Mouse (Mus musculus): ENCODE data around the gene Nyap1. TPM values are rescaled to one million over a fixed set of nuclear protein-coding genes. Genes with fewer than 3 reads are reported as not detected.

Gene Nyap1
- polyA plus RNA-seq, 1 experiment = 2.3 TPM

- Histone ChIP-seq H3K4me3 (replicated peaks; ENCODE audit: extremely low read depth, low read depth, low read length) (peak overlapping the region; percentile 81), H3K4me1 (ENCODE audit: control insufficient read depth, insufficient read depth, low read length) (peaks cover 10% of the 10 kb centered on the region)
- TF ChIP-seq POLR2A (IDR thresholded peaks at IDR 0.05; ENCODE audit: borderline replicate concordance, extremely low read depth, low read depth, low read length) = no peak
- no peak for TF ChIP-seq CTCF (IDR thresholded peaks at IDR 0.05; ENCODE audit: insufficient read depth, low read length)
- WGBS = 0% methylated on average over 15 of the region's 16 CpGs
- DNase-seq = peak; percentile 45
Observed at GRCm38 (mm10) chr5:137746851-137747325, 5.5 kb upstream of the Nyap1 start.

- TF ChIP-seq POLR2A (IDR thresholded peaks at IDR 0.05; ENCODE audit: borderline replicate concordance, extremely low read depth, low read depth, low read length) (no peak), CTCF (IDR thresholded peaks at IDR 0.05; ENCODE audit: insufficient read depth, low read length) (no peak)
- Histone ChIP-seq H3K4me3 (replicated peaks; ENCODE audit: extremely low read depth, low read depth, low read length) (peak overlapping the region; percentile 81), H3K4me1 (ENCODE audit: control insufficient read depth, insufficient read depth, low read length) (peaks cover 10% of the 10 kb centered on the region)
- WGBS = 0% methylated on average over 20 of the region's 20 CpGs
- peak; percentile 71 for DNase-seq
Observed at GRCm38 (mm10) chr5:137746282-137746850, 5.0 kb upstream of the Nyap1 start.

- Histone ChIP-seq H3K4me3 (replicated peaks; ENCODE audit: extremely low read depth, low read depth, low read length) (peak within 1 kb of the TSS; percentile 81), H3K4me1 (ENCODE audit: control insufficient read depth, insufficient read depth, low read length) (peaks cover 10% of the 10 kb centered on the region)
- TF ChIP-seq CTCF (IDR thresholded peaks at IDR 0.05; ENCODE audit: insufficient read depth, low read length) = no peak
- peak; percentile 92; the same call in 1 of the 2 replicates for TF ChIP-seq POLR2A (IDR thresholded peaks at IDR 0.05; ENCODE audit: borderline replicate concordance, extremely low read depth, low read depth, low read length)
- peak; percentile 90 for DNase-seq
- 2% methylated on average over 28 of the region's 28 CpGs for WGBS
Observed at GRCm38 (mm10) chr5:137745214-137746171, 4.1 kb upstream of the Nyap1 start, which contains the start of gene Tsc22d4. Gene Tsc22d4, plus strand, starts transcription at chr5:137745730.

- Histone ChIP-seq H3K4me3 (replicated peaks; ENCODE audit: extremely low read depth, low read depth, low read length) (no peak overlapping the region), H3K4me1 (ENCODE audit: control insufficient read depth, insufficient read depth, low read length) (peaks cover 10% of the 10 kb centered on the region)
- 84% methylated on average over 7 of the region's 7 CpGs for WGBS
- no peak for TF ChIP-seq POLR2A (IDR thresholded peaks at IDR 0.05; ENCODE audit: borderline replicate concordance, extremely low read depth, low read depth, low read length)
- TF ChIP-seq CTCF (IDR thresholded peaks at IDR 0.05; ENCODE audit: insufficient read depth, low read length) = no peak
- DNase-seq = no peak
Observed at GRCm38 (mm10) chr5:137744197-137744596, 2.8 kb upstream of the Nyap1 start.

- no peak for DNase-seq
- TF ChIP-seq CTCF (IDR thresholded peaks at IDR 0.05; ENCODE audit: insufficient read depth, low read length) (no peak), POLR2A (IDR thresholded peaks at IDR 0.05; ENCODE audit: borderline replicate concordance, extremely low read depth, low read depth, low read length) (no peak)
- Histone ChIP-seq H3K4me3 (replicated peaks; ENCODE audit: extremely low read depth, low read depth, low read length) (no peak overlapping the region), H3K4me1 (ENCODE audit: control insufficient read depth, insufficient read depth, low read length) (peaks cover 4% of the 10 kb centered on the region; the same call in 1 of the 2 replicates)
- 94% methylated on average over 6 of the region's 6 CpGs for WGBS
Observed at GRCm38 (mm10) chr5:137742836-137743235, 1.4 kb upstream of the Nyap1 start.

- no peak overlapping the region for H3K4me3 ChIP-seq (replicated peaks; ENCODE audit: extremely low read depth, low read depth, low read length)
- TF ChIP-seq CTCF (IDR thresholded peaks at IDR 0.05; ENCODE audit: insufficient read depth, low read length) (no peak), POLR2A (IDR thresholded peaks at IDR 0.05; ENCODE audit: borderline replicate concordance, extremely low read depth, low read depth, low read length) (no peak)
- WGBS = 59% methylated on average over 10 of the region's 10 CpGs
- no peaks in the 10 kb centered on the region for H3K4me1 ChIP-seq (ENCODE audit: control insufficient read depth, insufficient read depth, low read length)
- DNase-seq = no peak
Observed at GRCm38 (mm10) chr5:137742048-137742447, 641 bp upstream of the Nyap1 start.

GRCm38 (mm10) chr5:137740506-137740905, 901 bp downstream of the Nyap1 start:
- H3K4me3 ChIP-seq (replicated peaks; ENCODE audit: extremely low read depth, low read depth, low read length) = no peak overlapping the region
- no peak for TF ChIP-seq POLR2A (IDR thresholded peaks at IDR 0.05; ENCODE audit: borderline replicate concordance, extremely low read depth, low read depth, low read length)
- TF ChIP-seq CTCF (IDR thresholded peaks at IDR 0.05; ENCODE audit: insufficient read depth, low read length) = no peak
- WGBS = 52% methylated on average over 11 of the region's 11 CpGs

GRCm38 (mm10) chr5:137739471-137739870, 1.9 kb downstream of the Nyap1 start:
- 85% methylated on average over 9 of the region's 9 CpGs for WGBS
- DNase-seq = no peak
- TF ChIP-seq POLR2A (IDR thresholded peaks at IDR 0.05; ENCODE audit: borderline replicate concordance, extremely low read depth, low read depth, low read length) (no peak), CTCF (IDR thresholded peaks at IDR 0.05; ENCODE audit: insufficient read depth, low read length) (no peak)
- no peaks in the 10 kb centered on the region for H3K4me1 ChIP-seq (ENCODE audit: control insufficient read depth, insufficient read depth, low read length)
- H3K4me3 ChIP-seq (replicated peaks; ENCODE audit: extremely low read depth, low read depth, low read length) = no peak overlapping the region

More at GRCm38 (mm10) chr5:137740506-137740905, 901 bp downstream of the Nyap1 start:
- no peaks in the 10 kb centered on the region for H3K4me1 ChIP-seq (ENCODE audit: control insufficient read depth, insufficient read depth, low read length)
- no peak for DNase-seq

GRCm38 (mm10) chr5:137738516-137738915, 2.9 kb downstream of the Nyap1 start:
- DNase-seq = no peak
- Histone ChIP-seq H3K4me3 (replicated peaks; ENCODE audit: extremely low read depth, low read depth, low read length) (no peak overlapping the region), H3K4me1 (ENCODE audit: control insufficient read depth, insufficient read depth, low read length) (no peaks in the 10 kb centered on the region)
- WGBS = 70% methylated on average over 5 of the region's 5 CpGs
- TF ChIP-seq CTCF (IDR thresholded peaks at IDR 0.05; ENCODE audit: insufficient read depth, low read length) = no peak
- TF ChIP-seq POLR2A (IDR thresholded peaks at IDR 0.05; ENCODE audit: borderline replicate concordance, extremely low read depth, low read depth, low read length) = no peak

Measured in lung, adult 2 months (tissue).